Mouse (Mus musculus) small intestine, adult 2 months (tissue): ENCODE measurements around the gene Rbm20.

Source experiments
- CTCF ChIP-seq: fragments of 200-500 bp; IDR thresholded peaks from 2 replicates; pipeline ENCODE4 v1.5.1; 2012; ENCODE audit warnings: low read depth, mild to moderate bottlenecking, control low read depth, inconsistent platforms, low read length, moderate library complexity, mixed read lengths; ENCODE audit not compliant: insufficient replicate concordance, insufficient read length; ENCODE audit errors: extremely low read depth
- POLR2A ChIP-seq: fragments of 200-500 bp; IDR thresholded peaks from 2 replicates; pipeline ENCODE4 v1.6.1; 2012; ENCODE audit warnings: low read depth, mild to moderate bottlenecking, control low read depth, inconsistent platforms, low read length, moderate library complexity

DNA sequence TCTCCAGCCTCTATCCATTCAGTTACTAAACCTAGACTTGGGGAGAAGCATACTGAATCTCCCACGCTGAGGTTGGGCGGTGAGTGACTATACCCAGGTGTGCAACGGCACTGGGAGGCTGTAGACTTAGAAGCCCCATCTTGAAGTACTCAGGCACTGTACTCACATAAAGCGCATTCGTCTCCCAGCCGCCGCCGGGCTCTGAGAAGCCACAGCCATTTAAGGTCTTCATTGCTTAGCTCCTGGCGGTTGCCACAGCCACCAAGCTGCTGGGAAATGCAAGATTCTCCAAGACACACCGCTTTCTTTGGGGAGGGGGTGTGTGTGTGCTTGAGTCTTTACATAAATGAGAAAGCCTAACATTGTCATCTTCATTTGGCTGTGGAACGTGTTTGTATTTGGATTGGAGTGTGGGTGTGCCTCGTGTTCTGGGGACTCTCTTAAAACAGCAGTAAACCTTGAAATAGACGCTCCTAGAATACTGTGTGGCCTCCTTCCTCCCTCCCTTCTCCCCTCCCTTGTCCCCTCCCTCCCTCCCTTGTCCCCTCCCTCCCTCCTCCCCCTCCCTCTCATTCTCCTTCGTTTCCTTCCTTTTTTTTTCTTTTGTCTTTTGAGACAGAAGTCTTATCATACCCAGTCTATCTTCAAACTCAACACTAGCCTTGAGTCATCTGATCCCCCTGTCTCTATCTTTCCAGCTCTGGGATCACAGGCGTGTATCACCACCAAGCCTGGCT, 131.1 kb downstream of the Rbm20 start:
- TF ChIP-seq CTCF (no peak), POLR2A (no peak)
